Comparison of ENCODE assay signal across 15 mouse cellular contexts in the genomic region with DNA sequence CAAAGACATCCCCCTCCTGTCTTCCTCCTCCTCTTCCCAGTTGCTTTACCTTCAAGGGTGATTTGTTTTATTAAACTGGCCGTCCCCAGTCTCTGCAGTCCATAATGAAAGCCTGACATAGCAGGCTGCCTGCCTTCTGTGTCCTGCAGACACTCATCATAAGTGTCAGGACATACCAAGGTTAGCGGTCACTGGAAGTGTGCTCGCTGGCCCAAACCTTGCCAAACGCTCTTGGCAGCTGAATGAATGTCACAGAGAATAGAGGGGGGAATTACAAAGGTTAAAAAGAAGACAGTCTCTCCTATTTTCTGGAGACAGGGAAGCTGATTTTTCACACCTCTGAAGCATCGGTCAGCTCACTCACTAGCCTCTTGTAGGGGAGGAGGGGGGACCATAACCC. TPM values are rescaled to one million over a fixed set of nuclear protein-coding genes. Genes with fewer than 3 reads are reported as not detected.
DNase-seq lines count a peak whose midpoint lies in the region; ATAC-seq and TF ChIP-seq lines count a peak whose summit lies in the region.
"Had no signal": no experiment of that assay in that cellular context is flagged by ENCODE, and none has a peak within 500 bp of the region (broad histone marks: within the 10 kb centered on the region; RNA-seq: fewer than 3 reads in every experiment).

No protein-coding gene starts in this region.

- no peaks in the 10 kb centered on the region for H3K9me3 ChIP-seq in embryonic facial prominence, embryonic 10.5 days
- no peaks in the 10 kb centered on the region for H3K9me3 ChIP-seq in intestine, embryonic 16.5 days (ENCODE audit: control insufficient read depth, low read length)
- H3K9me3 ChIP-seq: embryonic facial prominence, embryonic 12.5 days; forebrain, embryonic 15.5 days had no signal

- peaks cover 23% of the 10 kb centered on the region; the same call in 1 of the 2 replicates for H3K27me3 ChIP-seq in embryonic facial prominence, embryonic 10.5 days (replicated peaks; ENCODE audit: low read depth, poor library complexity, severe bottlenecking)
- H3K27me3 ChIP-seq in intestine, embryonic 16.5 days (replicated peaks; ENCODE audit: control insufficient read depth, insufficient read depth, low read length) = no peaks in the 10 kb centered on the region
- no peaks in the 10 kb centered on the region for H3K27me3 ChIP-seq in thymus, adult 2 months (ENCODE audit: control insufficient read depth, insufficient read depth, low read length)
- H3K27me3 ChIP-seq: forebrain, embryonic 15.5 days had no signal

- no peak for TF ChIP-seq POLR2A in thymus, adult 2 months (IDR thresholded peaks at IDR 0.05; ENCODE audit: control insufficient read depth, extremely low read depth, insufficient read depth, low read length, poor library complexity)

- no peak overlapping the region for H3K4me2 ChIP-seq in intestine, embryonic 16.5 days (ENCODE audit: low read depth, low read length)
- H3K4me2 ChIP-seq: forebrain, embryonic 15.5 days had no signal

- 40% methylated on average over 5 of the region's 5 CpGs for WGBS in embryonic facial prominence, embryonic 10.5 days
- WGBS in intestine, embryonic 16.5 days = 42% methylated on average over 5 of the region's 5 CpGs
- WGBS in thymus, adult 2 months = 82% methylated on average over 5 of the region's 5 CpGs

- no peak for ATAC-seq in intestine, embryonic 16.5 days
- ATAC-seq: forebrain, embryonic 15.5 days had no signal

- no peaks in the 10 kb centered on the region for H3K36me3 ChIP-seq in embryonic facial prominence, embryonic 10.5 days (replicated peaks)
- no peaks in the 10 kb centered on the region for H3K36me3 ChIP-seq in intestine, embryonic 16.5 days (ENCODE audit: control insufficient read depth, insufficient read depth, low read length)
- H3K36me3 ChIP-seq in thymus, adult 2 months (ENCODE audit: control insufficient read depth, insufficient read depth, low read length) = no peaks in the 10 kb centered on the region
- H3K36me3 ChIP-seq: embryonic facial prominence, embryonic 12.5 days; forebrain, embryonic 15.5 days had no signal

- H3K4me3 ChIP-seq in embryonic facial prominence, embryonic 10.5 days = no peak overlapping the region
- H3K4me3 ChIP-seq in intestine, embryonic 16.5 days (ENCODE audit: low read length) = no peak overlapping the region
- H3K4me3 ChIP-seq in thymus, adult 2 months (ENCODE audit: control insufficient read depth, insufficient read depth, low read length) = no peak overlapping the region
- H3K4me3 ChIP-seq: embryonic facial prominence, embryonic 12.5 days; forebrain, embryonic 15.5 days had no signal

- no peak for TF ChIP-seq CTCF in thymus, adult 2 months (IDR thresholded peaks at IDR 0.05; ENCODE audit: borderline replicate concordance, control insufficient read depth, extremely low read depth, insufficient read depth, low read length, poor library complexity)

- peak overlapping the region; percentile 51; the same call in 1 of the 2 replicates for H3K27ac ChIP-seq in embryonic facial prominence, embryonic 10.5 days (replicated peaks)
- H3K27ac ChIP-seq in intestine, embryonic 16.5 days (ENCODE audit: low read length) = no peak overlapping the region
- no peak overlapping the region for H3K27ac ChIP-seq in thymus, adult 2 months (ENCODE audit: control insufficient read depth, insufficient read depth, low read length)
- H3K27ac ChIP-seq: embryonic facial prominence, embryonic 12.5 days; forebrain, embryonic 15.5 days had no signal

- intact Hi-C loops in left cerebral cortex, postnatal 4 days (cut with DNase I) = no loop called here
- intact Hi-C loops in heart, postnatal 36 days (cut with DNase I) = loop anchor here (5.0 to 10.0 kb wide), 2 partner anchors 44 to 567 kb away; a partner anchor contains a TSS

- peaks cover 38% of the 10 kb centered on the region for H3K4me1 ChIP-seq in embryonic facial prominence, embryonic 10.5 days
- no peaks in the 10 kb centered on the region; the same call in 1 of the 2 replicates for H3K4me1 ChIP-seq in intestine, embryonic 16.5 days (ENCODE audit: control insufficient read depth, insufficient read depth, low read length)
- H3K4me1 ChIP-seq in thymus, adult 2 months (replicated peaks; ENCODE audit: control insufficient read depth, insufficient read depth, low read length) = no peaks in the 10 kb centered on the region

- no peak overlapping the region for H3K9ac ChIP-seq in intestine, embryonic 16.5 days (ENCODE audit: low read depth, low read length)
- H3K9ac ChIP-seq: embryonic facial prominence, embryonic 12.5 days; forebrain, embryonic 15.5 days had no signal

- DNase-seq in left cerebral cortex, postnatal 4 days = peak; percentile 14
- no peak for DNase-seq in left cerebral cortex, adult 9 months (ENCODE audit: low spot score in 2 of 2)
- DNase-seq in adrenal gland, adult 8-10 months = peak; percentile 82
- DNase-seq in embryonic facial prominence, embryonic 10.5 days (ENCODE audit: low spot score) = no peak
- DNase-seq in heart, postnatal 36 days = peak; percentile 33 to 39
- DNase-seq in frontal cortex, postnatal 14 days (ENCODE audit: low spot score in 2 of 2) = no peak
- no peak for DNase-seq in thymus, adult 2 months
- DNase-seq: kidney, postnatal 36 days; lung, postnatal 36 days; thymus, postnatal 14 days had no signal

RNA-seq across cellular contexts. Expression of a gene that starts 42.6 kb away (rescaled TPM):
- 10 to 100 TPM; 11.6 to 16.3 TPM for total RNA-seq in left cerebral cortex, postnatal 4 days (2021)
- total RNA-seq in adrenal gland, adult 8-10 months (2022) = 10 to 100 TPM; 41.1 to 45.5 (median 44.9) TPM
- polyA plus RNA-seq in embryonic facial prominence, embryonic 10.5 days (2016; fragmentation: Nextera tagmentation; extraction: Ambion mirVana) = 3.0 and 3.9 TPM in 2 replicates
- 10 to 100 TPM; 38.8 to 57.1 TPM for total RNA-seq in heart, postnatal 36 days (2021)
- polyA plus RNA-seq in intestine, embryonic 16.5 days (2015; fragmentation: Nextera tagmentation; extraction: Ambion mirVana) = 1.8 TPM in 2 replicates
- polyA plus RNA-seq in thymus, adult 2 months (2012; rRNA removed) = 0.43 and 0.71 TPM in 2 replicates
- total RNA-seq: hematopoietic stem cell, adult 5-6 weeks; neutrophil, adult 5-6 weeks had no signal

Comparison
In these comparisons a context has a peak if more than half of its experiments do, and no peak if none do; other contexts are left out.
1. DNase-seq: peak in left cerebral cortex, postnatal 4 days (single experiment), adrenal gland, adult 8-10 months (single experiment) and heart, postnatal 36 days (2 of 2); none in left cerebral cortex, adult 9 months (0 of 2), embryonic facial prominence, embryonic 10.5 days (single experiment), frontal cortex, postnatal 14 days (0 of 2) and thymus, adult 2 months (single experiment).